Mouse (Mus musculus) limb, embryonic 14.5 days (tissue): ENCODE measurements around the gene Slc2a10. TPM values are rescaled to one million over a fixed set of nuclear protein-coding genes. Genes with fewer than 3 reads are reported as not detected.

Experiments used
- ATAC-seq: fragments of 200-750 bp; cut with Nextera tagmentation; 2 replicates; pipeline ENCODE4 v1.8.0; 2017; ENCODE audit warnings: low read depth, moderate number of reproducible peaks, moderate TSS enrichment; ENCODE audit not compliant: low FRiP score
- DNase-seq: peaks from one replicate; pipeline ENCODE4 v3.0.0-alpha.2; 2015; ENCODE audit warnings: low spot score
- H3K27ac ChIP-seq: fragments of 300-500 bp; sonication (generic); replicated peaks from 2 replicates; pipeline ENCODE4 v1.5.1; 2014; ENCODE audit warnings: low read depth, mild to moderate bottlenecking, low read length, moderate library complexity, mixed read lengths
- H3K27me3 ChIP-seq: fragments of 300-500 bp; sonication (generic); 2 replicates; pipeline ENCODE4 v1.6.1; 2014; ENCODE audit warnings: low read length, mixed read lengths; ENCODE audit not compliant: control insufficient read depth, insufficient read depth
- H3K36me3 ChIP-seq: fragments of 300-500 bp; sonication (generic); 2 replicates; pipeline ENCODE4 v1.6.1; 2014; ENCODE audit warnings: mild to moderate bottlenecking, low read length, moderate library complexity, mixed read lengths; ENCODE audit not compliant: control insufficient read depth, insufficient read depth
- H3K4me1 ChIP-seq: fragments of 300-500 bp; sonication (generic); 2 replicates; pipeline ENCODE4 v1.6.1; 2014; ENCODE audit warnings: antibody characterized with exemption, low read length, mixed read lengths; ENCODE audit not compliant: control insufficient read depth, insufficient read depth
- H3K4me2 ChIP-seq: fragments of 300-500 bp; sonication (generic); replicated peaks from 2 replicates; pipeline ENCODE4 v1.6.1; 2014; ENCODE audit warnings: low read depth, mild to moderate bottlenecking, low read length, moderate library complexity; ENCODE audit not compliant: severe bottlenecking
- H3K4me3 ChIP-seq: fragments of 300-500 bp; sonication (generic); replicated peaks from 2 replicates; pipeline ENCODE4 v1.5.1; 2014; ENCODE audit warnings: low read length
- H3K9ac ChIP-seq: fragments of 300-500 bp; sonication (generic); 2 replicates; pipeline ENCODE4 v1.6.1; 2014; ENCODE audit warnings: mild to moderate bottlenecking, low read depth, low read length, moderate library complexity; ENCODE audit not compliant: severe bottlenecking
- H3K9me3 ChIP-seq: fragments of 300-500 bp; sonication (generic); 2 replicates; pipeline ENCODE4 v1.6.1; 2016; ENCODE audit warnings: low read length; ENCODE audit not compliant: control insufficient read depth
- POLR2A ChIP-seq: fragments of 200-500 bp; IDR thresholded peaks from 2 replicates; pipeline ENCODE4 v1.8.0; 2012; ENCODE audit warnings: inconsistent platforms, mild to moderate bottlenecking, moderate library complexity, borderline replicate concordance; ENCODE audit not compliant: insufficient read depth, insufficient read length; ENCODE audit errors: extremely low read depth
- WGBS: fragments of 180-500 bp; shearing (Covaris S2); extraction: QIAGEN DNeasy Blood & Tissue Kit; methylation state at CpG from one replicate; pipeline ENCODE4 v1.1.7; 2014; 5-methylcytosine and 5-hydroxymethylcytosine counted together
- polyA plus RNA-seq, 2 experiments: library from polyadenylated mRNA; depleted of rRNA in 1 of 2; stranded (reverse) in 1 of 2; unstranded in 1 of 2; fragments of >200 nt; fragmentation: Nextera tagmentation in 1 of 2; extraction: Ambion mirVana in 1 of 2; gene quantifications; 2 replicates each; pipeline versions ENCODE4 v1.2.1 to v1.2.3; 2012 to 2014

Gene Slc2a10
- polyA plus RNA-seq (2012; rRNA removed) (12.3 and 16.8 TPM in 2 replicates), polyA plus RNA-seq (2014; fragmentation: Nextera tagmentation; extraction: Ambion mirVana) (8.5 and 11.0 TPM in 2 replicates)

DNA sequence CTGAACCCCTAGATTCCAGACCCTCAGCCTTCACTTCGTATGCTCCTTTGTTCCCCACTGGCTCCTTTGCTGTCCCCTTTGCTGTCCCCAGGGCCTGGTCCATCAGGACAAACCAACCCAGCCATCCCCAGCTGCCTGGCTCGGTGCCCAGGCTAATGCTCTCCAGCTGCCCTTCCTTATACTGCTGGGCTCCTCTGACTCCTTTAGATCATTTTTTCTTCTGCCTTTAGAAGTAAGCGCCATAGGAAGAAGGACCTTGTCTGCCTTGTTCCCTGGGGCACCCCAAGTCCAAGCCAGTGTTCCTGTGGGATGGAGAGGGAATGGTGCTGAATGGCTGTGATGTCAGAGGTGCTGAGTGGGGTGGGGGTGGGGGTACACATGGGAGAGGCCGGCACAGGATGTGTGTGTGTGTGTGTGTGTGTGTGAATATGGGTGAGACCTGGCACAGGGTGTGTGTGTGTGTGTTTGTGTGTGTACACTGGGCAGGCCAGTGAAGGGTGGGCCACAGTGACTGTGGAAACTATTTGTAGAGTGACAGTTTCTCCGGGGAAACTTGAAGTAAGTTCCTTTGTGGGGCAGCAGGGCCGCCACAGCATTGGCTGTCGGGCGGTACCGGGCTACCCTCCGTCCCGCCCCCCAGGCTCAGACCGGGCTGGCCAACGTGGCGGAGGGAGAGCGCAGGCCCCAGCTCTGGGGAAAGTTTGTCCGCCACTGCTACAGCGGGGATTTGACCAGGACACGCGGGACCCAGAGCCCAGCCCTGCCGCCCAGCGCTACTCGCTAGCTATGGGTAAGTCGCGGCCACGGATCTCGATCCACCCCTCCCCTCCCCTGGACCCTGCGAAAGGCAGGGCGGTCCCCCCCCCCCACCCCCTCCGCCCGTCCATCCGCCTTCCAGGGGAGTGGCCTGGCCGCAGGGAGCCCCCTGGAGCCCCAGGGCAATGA lies at the start of gene Slc2a10:
Slc2a10 (plus strand) TSS at position 529 of the 945 bp plus-strand sequence.
- 4% methylated on average over 18 of the region's 32 CpGs for WGBS
- H3K4me2 ChIP-seq, result peak within 1 kb of the TSS; percentile 74
- 0 out of 2 replicates have a peak, but pooled peaks have one; percentile 51 for TF ChIP-seq POLR2A
- no peaks in the 10 kb centered on the region for H3K9me3 ChIP-seq
- no peaks in the 10 kb centered on the region for H3K36me3 ChIP-seq
- no peaks in the 10 kb centered on the region for H3K27me3 ChIP-seq
- H3K4me3 ChIP-seq, result peak within 1 kb of the TSS; percentile 50
- H3K9ac ChIP-seq, result peak within 1 kb of the TSS; percentile 77
- H3K4me1 ChIP-seq, result peaks cover 18% of the 10 kb centered on the region
- DNase-seq (peak; percentile 61), ATAC-seq (peak; percentile 83)
- H3K27ac ChIP-seq, result peak within 1 kb of the TSS; percentile 70

DNA sequence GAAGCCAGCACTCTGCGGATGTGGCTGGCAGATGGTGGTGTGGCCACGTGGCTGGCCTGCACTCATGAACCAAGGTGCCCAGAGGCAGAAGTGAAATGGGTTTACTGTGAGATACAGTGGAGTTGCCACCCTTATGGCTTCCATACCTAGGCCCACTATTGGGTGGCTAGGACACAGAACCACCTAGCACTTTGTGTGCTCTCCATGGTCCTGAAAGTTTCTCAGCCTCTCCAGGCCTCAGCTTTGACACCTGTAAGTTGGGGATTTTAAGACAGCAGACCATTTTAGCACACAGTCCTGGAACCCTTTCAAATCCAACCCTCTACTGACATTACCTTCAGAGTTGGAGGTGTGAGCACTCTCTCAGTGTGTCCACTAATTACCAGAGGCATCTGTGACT lies 46.9 kb upstream of the Slc2a10 start:
- Histone ChIP-seq H3K4me2 (no peak overlapping the region), H3K9ac (no peak overlapping the region), H3K4me1 (no peaks in the 10 kb centered on the region), H3K36me3 (no peaks in the 10 kb centered on the region), H3K27me3 (no peaks in the 10 kb centered on the region), H3K9me3 (no peaks in the 10 kb centered on the region), H3K4me3 (no peak overlapping the region), H3K27ac (no peak overlapping the region)
- TF ChIP-seq POLR2A, result no peak
- DNase-seq (peak; percentile 73), ATAC-seq (no peak)
- 60% methylated on average over 2 of the region's 2 CpGs for WGBS

DNA sequence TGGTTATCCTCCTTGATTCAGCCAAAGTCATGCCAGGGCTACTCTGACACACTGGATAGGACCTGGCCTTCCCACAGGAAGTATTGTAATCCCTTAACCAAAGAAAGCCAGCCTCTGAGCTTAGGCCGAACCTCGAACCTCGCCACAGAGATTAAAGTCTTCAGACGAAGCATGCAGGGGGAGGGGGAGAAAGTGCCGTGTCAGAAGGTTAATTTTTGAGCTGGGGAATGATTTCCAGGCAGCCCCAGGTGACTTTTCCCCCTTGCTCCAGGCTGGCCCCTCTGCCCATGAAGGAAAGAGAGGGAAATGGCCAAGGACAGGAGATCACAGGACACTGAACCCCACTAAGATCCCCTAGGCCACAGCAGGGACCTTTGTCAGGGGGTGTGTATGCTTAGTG lies 45.4 kb upstream of the Slc2a10 start:
- Histone ChIP-seq H3K4me1 (no peaks in the 10 kb centered on the region), H3K4me3 (no peak overlapping the region), H3K27me3 (no peaks in the 10 kb centered on the region), H3K9me3 (no peaks in the 10 kb centered on the region), H3K4me2 (no peak overlapping the region), H3K27ac (no peak overlapping the region), H3K36me3 (no peaks in the 10 kb centered on the region), H3K9ac (no peak overlapping the region)
- ATAC-seq, result no peak
- WGBS, result 62% methylated on average over 5 of the region's 5 CpGs
- DNase-seq, result no peak
- TF ChIP-seq POLR2A, result no peak

DNA sequence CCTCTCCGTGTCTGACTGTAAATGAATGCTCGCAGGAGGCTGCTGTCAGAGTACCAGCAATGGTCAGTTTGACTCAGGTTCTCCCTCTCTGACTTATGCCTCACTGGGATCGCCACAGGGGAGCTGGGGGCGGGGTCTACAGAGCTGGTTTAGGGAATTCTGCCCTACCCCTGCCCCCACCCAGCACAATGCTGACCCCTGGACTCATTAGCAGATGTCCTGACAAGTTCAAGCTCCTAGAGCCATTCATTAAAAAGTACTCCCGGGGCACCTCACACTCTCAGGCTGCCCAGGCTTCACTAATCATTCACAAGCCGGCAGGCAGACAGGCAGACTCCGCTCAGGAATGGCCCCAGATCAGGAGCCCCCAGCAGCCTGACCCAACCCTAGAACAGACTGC lies 43.9 kb upstream of the Slc2a10 start:
- no peak overlapping the region for H3K4me2 ChIP-seq
- H3K36me3 ChIP-seq, result no peaks in the 10 kb centered on the region
- no peak overlapping the region for H3K27ac ChIP-seq
- H3K9ac ChIP-seq, result no peak overlapping the region
- no peak overlapping the region for H3K4me3 ChIP-seq
- no peaks in the 10 kb centered on the region for H3K27me3 ChIP-seq
- no peaks in the 10 kb centered on the region for H3K9me3 ChIP-seq
- WGBS, result 8% methylated on average over 7 of the region's 7 CpGs
- ATAC-seq (no peak), DNase-seq (no peak)
- H3K4me1 ChIP-seq, result no peaks in the 10 kb centered on the region
- TF ChIP-seq POLR2A, result no peak

DNA sequence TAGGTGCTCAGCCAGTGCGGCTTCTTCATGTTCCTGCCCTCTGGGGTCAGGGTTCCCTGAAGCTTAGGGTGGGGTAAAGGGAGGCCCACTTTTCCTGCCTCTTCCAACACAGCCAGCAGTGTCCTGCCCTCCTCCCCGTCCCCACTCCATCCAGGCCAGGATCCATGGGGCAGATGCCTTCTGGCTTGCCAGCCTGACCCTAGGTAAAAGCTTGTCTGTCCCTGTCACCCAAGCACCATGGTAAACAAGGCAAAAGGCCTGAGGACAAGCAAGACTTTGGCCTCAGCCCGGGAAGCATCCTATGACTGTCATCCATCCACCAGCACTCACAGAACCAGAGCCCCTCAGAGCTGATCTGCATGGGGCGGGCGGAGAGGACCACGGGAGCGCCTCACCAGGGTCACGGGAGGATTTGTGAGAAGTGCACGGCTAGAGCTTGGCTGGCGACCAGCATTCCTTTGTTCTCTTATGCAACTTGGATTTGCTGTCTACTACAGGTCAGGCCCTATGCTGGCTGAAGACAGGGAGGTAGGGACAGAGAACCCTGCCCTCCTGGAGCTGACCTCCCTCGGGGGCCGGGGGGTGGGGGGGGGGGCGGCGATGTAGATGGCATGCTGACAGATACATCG lies 35.6 kb upstream of the Slc2a10 start:
- no peaks in the 10 kb centered on the region for H3K36me3 ChIP-seq
- H3K4me1 ChIP-seq, result no peaks in the 10 kb centered on the region
- peaks cover 7% of the 10 kb centered on the region for H3K27me3 ChIP-seq
- no peak overlapping the region for H3K4me2 ChIP-seq
- H3K9me3 ChIP-seq, result no peaks in the 10 kb centered on the region
- H3K9ac ChIP-seq, result no peak overlapping the region
- 68% methylated on average over 15 of the region's 15 CpGs for WGBS
- H3K27ac ChIP-seq, result no peak overlapping the region
- no peak for ATAC-seq
- H3K4me3 ChIP-seq, result no peak overlapping the region
- no peak for TF ChIP-seq POLR2A
- DNase-seq, result no peak
